Mouse (Mus musculus): ENCODE results near the gene Zfp579. TPM values are rescaled to one million over a fixed set of nuclear protein-coding genes. Genes with fewer than 3 reads are reported as not detected.

Gene Zfp579
- total and polyA plus RNA-seq, 3 experiments, result 0.54 to 3.6 TPM; not detected in 1

DNA sequence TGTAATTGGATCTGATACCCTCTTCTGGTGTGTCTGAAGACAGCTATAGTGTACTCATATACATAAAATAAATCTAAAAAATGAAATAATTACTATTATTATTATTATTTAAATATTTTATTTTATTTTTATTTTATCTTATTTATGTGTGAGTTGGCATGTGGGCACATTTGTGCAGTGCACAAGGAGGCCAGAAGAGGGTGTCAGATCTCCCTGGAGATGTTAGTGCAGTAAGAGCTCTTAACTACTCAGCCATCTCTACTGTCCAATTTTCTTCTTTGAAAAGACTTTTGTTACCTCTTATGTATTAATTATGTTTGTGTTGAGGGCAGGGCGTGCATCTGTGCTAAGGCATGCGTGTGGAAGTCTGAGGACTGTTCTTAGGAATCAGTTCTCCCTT lies 3.9 kb upstream of the Zfp579 start:
- TF ChIP-seq NRF1 (IDR thresholded peaks at IDR 0.05; ENCODE audit: insufficient read depth, low read depth, low read length, poor library complexity, severe bottlenecking) (no peak), JUND (IDR thresholded peaks at IDR 0.05; ENCODE audit: low read depth, low read length) (no peak), ZNF384 (IDR thresholded peaks at IDR 0.05; ENCODE audit: low read depth, low read length) (no peak), MEF2A (IDR thresholded peaks at IDR 0.05; ENCODE audit: extremely low read depth, insufficient replicate concordance, low read depth, low read length, poor library complexity, severe bottlenecking) (no peak), TAL1 (IDR thresholded peaks at IDR 0.05; ENCODE audit: low read length) (no peak), CHD2 (IDR thresholded peaks at IDR 0.05; ENCODE audit: low read length) (no peak), MXI1 (IDR thresholded peaks at IDR 0.05; ENCODE audit: low read depth, low read length) (no peak), ELF1 (IDR thresholded peaks at IDR 0.05; ENCODE audit: low read depth, low read length) (no peak), BHLHE40 (IDR thresholded peaks at IDR 0.05; ENCODE audit: borderline replicate concordance, low read depth, low read length) (no peak), KAT2A (conservative IDR thresholded peaks at IDR 0.05; ENCODE audit: low read depth, low read length) (no peak), ETS1 (IDR thresholded peaks at IDR 0.05; ENCODE audit: low read depth, low read length) (no peak), UBTF (IDR thresholded peaks at IDR 0.05; ENCODE audit: borderline replicate concordance, insufficient read depth, low read depth, low read length) (no peak), HCFC1 (IDR thresholded peaks at IDR 0.05; ENCODE audit: low read depth, low read length) (no peak), POLR2A (IDR thresholded peaks at IDR 0.05; ENCODE audit: control insufficient read depth in 1 of 2, insufficient read depth in 1 of 2, low read depth in 1 of 2, low read length in 2 of 2, poor library complexity in 1 of 2) (no peak), CTCF (IDR thresholded peaks at IDR 0.05 in 2 of 3, conservative IDR thresholded peaks at IDR 0.05 in 1 of 3; ENCODE audit: control insufficient read depth in 1 of 3, insufficient read depth in 1 of 3, low read depth in 2 of 3, low read length in 3 of 3, poor library complexity in 1 of 3, severe bottlenecking in 1 of 3) (peak; percentile 32 to 56 (median 42); a peak in 5 of 6 replicates), MAZ (IDR thresholded peaks at IDR 0.05; ENCODE audit: low read depth, low read length) (no peak), MYC (IDR thresholded peaks at IDR 0.05; ENCODE audit: low read depth, low read length) (no peak), SMC3 (IDR thresholded peaks at IDR 0.05; ENCODE audit: low read depth, low read length) (peak; percentile 66), RAD21 (IDR thresholded peaks at IDR 0.05; ENCODE audit: low read depth, low read length) (peak; percentile 49), ZC3H11A (IDR thresholded peaks at IDR 0.05; ENCODE audit: low read depth, low read length) (peak; percentile 31; the same call in 1 of the 2 replicates), EP300 (IDR thresholded peaks at IDR 0.05; ENCODE audit: low read depth in 1 of 2, low read length in 2 of 2) (no peak), SIN3A (IDR thresholded peaks at IDR 0.05; ENCODE audit: low read length) (no peak), USF1 (IDR thresholded peaks at IDR 0.05; ENCODE audit: low read depth, low read length) (no peak), TCF12 (IDR thresholded peaks at IDR 0.05; ENCODE audit: low read depth, low read length) (no peak), CHD1 (IDR thresholded peaks at IDR 0.05; ENCODE audit: low read depth, low read length) (no peak)
- no peaks in the 10 kb centered on the region for H3K36me3 ChIP-seq (ENCODE audit: control insufficient read depth in 1 of 2, insufficient read depth in 2 of 2, low read length in 2 of 2)
- no peaks in the 10 kb centered on the region for H3K79me2 ChIP-seq (ENCODE audit: control insufficient read depth, insufficient read depth, low read length, poor library complexity)
- no peaks in the 10 kb centered on the region; a peak in 1 of 4 replicates for H3K4me1 ChIP-seq (ENCODE audit: control insufficient read depth in 1 of 2, insufficient read depth in 2 of 2, low read length in 2 of 2)
- no peak overlapping the region for H3K9ac ChIP-seq (ENCODE audit: control insufficient read depth, low read depth, low read length, poor library complexity, severe bottlenecking)
- peak; percentile 52 for DNase-seq (ENCODE audit: low read depth, low spot score)
- H3K27ac ChIP-seq (ENCODE audit: control insufficient read depth, low read depth, low read length), result no peak overlapping the region
- no peak overlapping the region for H3K4me3 ChIP-seq (ENCODE audit: control insufficient read depth in 1 of 2, insufficient read depth in 1 of 2, low read depth in 2 of 2, low read length in 2 of 2)
- H3K9me3 ChIP-seq (replicated peaks; ENCODE audit: insufficient read depth, low read length), result no peaks in the 10 kb centered on the region
- H3K27me3 ChIP-seq (ENCODE audit: control insufficient read depth in 1 of 2, insufficient read depth in 2 of 2, low read length in 2 of 2), result no peaks in the 10 kb centered on the region

Data from MEL (cell line).